Mouse (Mus musculus): ENCODE measurements at regions not wholly inside any gene's neighbourhood (a gene's known extent, or its start where the extent isn't known, plus 50 kb on each side); places are given as distances from the start of the nearest gene placed in this dataset.

GRCm38 (mm10) chr14:76854965-76855364 is 181.6 kb upstream of the Ccdc122 start:
- no peak for TF ChIP-seq CTCF (IDR thresholded peaks at IDR 0.05; ENCODE audit: insufficient read depth, low read depth, low read length)
- TF ChIP-seq POLR2A (IDR thresholded peaks at IDR 0.05; ENCODE audit: insufficient read depth, low read depth, low read length): no peak

Data from olfactory bulb, adult 2 months (tissue).